Mouse (Mus musculus) brain, embryonic 18.5 days (tissue): ENCODE data around the gene Stxbp6.

ENCODE experiments used
- DNase-seq: peaks from one replicate; pipeline ENCODE4 v3.0.0-alpha.2; 2012; ENCODE audit warnings: low read depth, low spot score

Stxbp6 gene

GRCm38 (mm10) chr12:44996897-44997296, 77.6 kb downstream of the Stxbp6 start:
- no peak for DNase-seq

DNA sequence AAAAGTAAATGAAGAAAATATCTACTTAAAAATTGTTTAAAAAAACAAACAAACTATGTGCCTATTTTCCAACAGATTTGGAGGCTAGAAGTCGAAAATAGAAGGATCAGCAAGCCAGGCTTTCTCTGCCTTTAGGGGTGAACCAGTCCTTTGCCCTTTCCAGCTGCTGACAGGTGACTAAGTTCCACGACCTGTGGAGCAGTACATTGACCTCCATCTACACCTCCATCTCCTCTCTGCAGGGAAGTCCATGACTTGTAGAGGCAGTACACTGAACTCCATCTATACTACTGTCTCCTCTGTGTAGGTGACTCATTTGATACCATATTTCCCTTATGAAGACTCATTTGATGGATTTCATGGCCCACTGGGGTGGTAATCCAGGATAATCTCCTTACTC, 78.2 kb downstream of the Stxbp6 start:
- DNase-seq, result no peak

- no peak for DNase-seq
These were observed 81.1 kb downstream of the Stxbp6 start for GRCm38 (mm10) chr12:44993391-44993790.

GRCm38 (mm10) chr12:44992847-44993246, 81.7 kb downstream of the Stxbp6 start:
- DNase-seq, result no peak

- no peak for DNase-seq
These were observed 84.1 kb downstream of the Stxbp6 start for GRCm38 (mm10) chr12:44990379-44990778.

- DNase-seq, result no peak
These were observed 85.5 kb downstream of the Stxbp6 start for GRCm38 (mm10) chr12:44989011-44989410.

DNA sequence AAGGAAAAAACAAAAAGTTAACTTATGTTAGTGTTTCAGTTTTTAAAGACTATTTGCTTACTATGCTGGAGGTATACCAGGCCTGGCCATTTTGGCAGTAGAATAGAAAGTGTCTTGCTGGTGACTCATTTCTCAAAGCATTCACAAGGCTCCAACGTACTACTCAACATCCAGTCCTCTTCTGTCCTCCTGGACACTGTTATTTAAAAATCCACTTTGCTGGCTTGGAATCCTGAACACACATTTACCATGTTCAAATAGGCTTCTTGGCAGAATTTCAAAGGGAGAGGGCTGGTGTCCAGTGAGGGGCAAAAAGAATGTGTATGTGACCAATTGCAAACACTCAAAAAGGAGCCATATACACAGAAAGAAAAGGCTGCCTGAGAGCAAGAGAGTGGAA, 86.7 kb downstream of the Stxbp6 start:
- no peak for DNase-seq

DNA sequence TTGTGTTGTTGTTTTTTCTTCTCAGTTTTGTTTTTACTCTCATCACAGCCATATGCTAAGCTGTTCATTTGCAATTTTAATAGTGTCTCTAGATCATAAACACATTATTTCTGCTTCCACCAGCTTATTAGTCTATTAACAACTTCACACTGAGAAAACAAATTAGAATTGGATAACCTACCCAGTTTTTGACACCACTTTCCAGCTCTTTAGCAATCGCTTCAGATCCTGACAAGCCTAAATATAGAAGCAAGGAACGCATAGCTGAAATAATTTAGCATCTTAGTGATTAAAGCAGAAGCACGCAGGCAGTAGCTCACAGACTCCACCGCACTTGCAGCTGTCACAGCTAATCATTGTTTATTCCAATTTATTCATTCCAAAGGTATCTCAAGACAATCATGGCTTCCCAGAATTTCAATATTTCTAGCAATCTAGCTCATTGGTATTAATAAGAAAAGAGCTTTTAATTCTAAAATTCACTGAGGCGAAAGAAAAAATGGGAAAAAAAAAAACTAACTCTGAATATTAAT, 95.1 kb downstream of the Stxbp6 start:
- DNase-seq, result no peak

- no peak for DNase-seq
These were observed 99.2 kb downstream of the Stxbp6 start for GRCm38 (mm10) chr12:44975266-44975665.

GRCm38 (mm10) chr12:44971477-44971876, 103.0 kb downstream of the Stxbp6 start:
- DNase-seq, result no peak

DNA sequence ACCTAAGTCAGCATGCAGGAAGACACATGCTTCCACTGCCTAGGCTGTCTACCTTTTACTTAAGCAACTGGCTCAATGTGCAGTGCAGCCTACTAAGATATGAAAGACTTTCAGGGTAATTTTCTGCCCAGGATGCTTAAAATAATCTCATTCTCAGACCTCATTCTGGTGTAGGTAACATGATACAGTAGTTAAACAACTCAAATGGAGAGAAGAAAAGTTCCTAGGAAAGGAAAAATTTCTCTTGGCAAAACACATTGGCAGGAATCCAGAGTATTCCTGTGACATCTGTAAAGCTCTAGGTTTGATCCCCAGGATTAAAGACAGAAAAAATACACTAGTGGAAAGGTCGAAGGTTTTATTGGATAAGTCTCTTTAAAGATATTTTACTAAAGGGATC, 107.1 kb downstream of the Stxbp6 start:
- no peak for DNase-seq

DNA sequence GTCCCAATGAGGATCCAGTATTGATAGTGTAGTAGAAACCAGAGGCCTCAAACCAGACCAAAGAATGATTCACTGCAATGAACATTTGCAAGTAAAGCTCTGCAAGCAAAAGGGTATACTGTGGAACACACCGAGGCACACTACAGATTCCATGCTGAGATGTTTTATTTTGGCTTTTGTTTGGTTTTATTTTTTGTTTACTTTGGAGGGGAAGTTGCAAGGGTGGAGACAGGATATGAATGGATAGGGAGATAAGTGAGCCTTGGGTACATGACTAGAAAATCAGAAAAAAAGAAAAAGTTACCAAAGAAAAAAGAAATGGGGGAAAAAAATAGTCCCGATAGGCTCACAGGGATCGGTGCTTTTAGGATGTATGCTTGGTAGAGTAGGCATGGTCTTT, 117.0 kb downstream of the Stxbp6 start:
- DNase-seq, result no peak

GRCm38 (mm10) chr12:44953121-44953520, 121.4 kb downstream of the Stxbp6 start:
- DNase-seq, result no peak

DNA sequence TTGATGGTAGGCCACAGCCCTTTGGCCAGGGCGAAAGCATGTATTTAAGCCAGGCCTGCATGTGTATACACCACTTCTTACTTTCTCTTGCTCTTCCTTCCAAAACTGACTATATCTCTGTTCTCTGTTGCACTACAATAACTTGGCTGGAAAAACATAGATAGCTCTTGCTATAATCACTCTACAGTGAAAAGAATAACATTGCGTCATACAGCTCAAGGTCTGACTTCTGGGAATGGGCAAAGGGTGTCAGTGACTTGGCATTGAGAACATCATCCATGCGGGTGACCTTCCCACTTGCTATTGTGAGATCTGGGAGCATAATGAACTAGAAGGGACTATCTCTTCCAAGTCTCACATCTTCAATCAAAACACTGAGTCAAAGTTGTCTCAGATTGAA, 122.4 kb downstream of the Stxbp6 start:
- DNase-seq, result no peak

GRCm38 (mm10) chr12:44950559-44950958, 124.0 kb downstream of the Stxbp6 start:
- DNase-seq, result no peak

DNA sequence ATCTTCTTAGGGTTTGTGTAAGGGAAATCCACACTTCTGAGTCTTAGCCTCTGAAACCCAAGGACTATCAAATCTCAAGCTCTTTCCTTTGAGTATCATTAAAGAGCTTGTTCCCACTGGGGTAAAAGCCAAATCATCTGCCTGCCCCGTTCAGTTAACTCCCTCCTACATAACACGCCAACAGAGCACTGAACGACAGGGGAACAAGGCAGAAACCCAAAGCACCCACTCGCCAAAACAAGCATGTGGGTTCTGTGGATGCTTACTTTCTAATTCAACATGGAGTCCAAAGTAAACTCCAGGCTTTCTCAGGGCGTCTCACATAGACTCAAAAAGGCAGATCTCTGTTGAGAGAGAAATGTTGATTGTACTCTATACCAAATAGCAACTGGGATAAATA, 126.7 kb downstream of the Stxbp6 start:
- DNase-seq, result no peak

- DNase-seq, result no peak
These were observed 134.2 kb downstream of the Stxbp6 start for GRCm38 (mm10) chr12:44940325-44940724.

GRCm38 (mm10) chr12:44939106-44939505, 135.4 kb downstream of the Stxbp6 start:
- DNase-seq, result no peak

GRCm38 (mm10) chr12:44932954-44933353, 141.6 kb downstream of the Stxbp6 start:
- no peak for DNase-seq

DNA sequence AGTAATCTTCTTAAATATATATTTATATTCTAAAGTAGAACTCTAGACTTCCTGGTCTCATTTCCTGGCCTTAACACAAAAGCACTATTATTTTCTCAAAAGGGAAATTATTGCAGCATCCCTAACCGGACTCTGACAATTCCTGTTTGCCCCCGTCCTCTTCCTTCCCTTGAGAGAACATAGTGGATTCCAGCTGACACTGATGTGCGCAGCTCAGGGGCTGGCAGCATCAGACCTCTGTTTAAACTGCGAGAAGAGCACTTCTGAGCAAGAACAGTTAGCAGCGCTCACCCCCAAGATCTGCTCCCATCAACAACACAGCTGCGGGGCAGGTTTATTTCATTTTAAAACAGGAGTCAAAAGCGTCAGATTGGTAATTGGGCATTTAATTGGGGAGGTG, 142.8 kb downstream of the Stxbp6 start:
- DNase-seq, result no peak

GRCm38 (mm10) chr12:44928456-44928855, 146.1 kb downstream of the Stxbp6 start:
- no peak for DNase-seq

- no peak for DNase-seq
These were observed 148.6 kb downstream of the Stxbp6 start for GRCm38 (mm10) chr12:44925901-44926300.

DNA sequence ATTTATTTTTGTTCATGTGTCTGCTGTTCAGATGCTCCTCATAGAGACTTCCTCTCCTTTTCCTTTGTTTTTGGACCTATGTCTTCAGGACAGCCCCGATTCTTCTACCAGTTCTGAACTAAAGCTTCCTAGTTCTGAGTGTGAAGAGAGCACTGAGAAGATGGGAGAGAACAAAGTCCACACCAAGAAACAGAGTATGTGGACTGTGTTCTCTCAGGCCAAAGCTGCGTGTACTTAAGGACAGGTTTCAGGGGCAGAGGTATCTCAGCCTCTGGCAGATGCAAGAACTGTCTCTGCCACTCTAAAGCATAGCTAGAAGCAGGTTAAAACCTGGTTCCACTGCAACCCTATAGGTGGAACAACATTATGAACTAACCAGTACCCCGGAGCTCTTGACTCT, 151.2 kb downstream of the Stxbp6 start:
- DNase-seq, result no peak

DNA sequence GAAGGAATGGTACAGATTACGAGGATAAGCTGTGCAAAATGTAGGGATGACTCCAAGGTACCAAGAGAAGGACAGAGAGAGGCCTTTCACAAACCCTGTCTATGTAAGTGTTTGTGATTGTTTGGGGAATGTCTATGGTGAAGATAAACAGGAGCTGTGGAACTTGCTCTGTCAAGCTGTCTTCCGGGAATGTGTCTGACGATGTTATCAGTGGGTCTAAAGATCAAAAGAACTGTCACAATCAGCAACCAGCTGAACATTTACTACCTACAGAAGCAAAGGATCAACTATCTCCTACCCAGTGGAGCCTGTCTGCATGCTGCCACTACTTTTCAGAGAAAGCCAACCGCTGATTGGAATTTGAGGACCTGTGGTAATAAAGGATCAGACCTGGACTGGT, 152.3 kb downstream of the Stxbp6 start:
- no peak for DNase-seq
